Mouse (Mus musculus) megakaryocyte, embryonic 14.5 days (primary cell): Measurements from ENCODE around the gene Gfod1.

Experiments
- FLI1 ChIP-seq: IDR thresholded peaks from 2 replicates; pipeline ENCODE4 v1.6.1; 2012; ENCODE audit warnings: low read length, inconsistent platforms, mixed read lengths
- GATA1 ChIP-seq: IDR thresholded peaks from 3 replicates; pipeline ENCODE4 v1.6.1; 2012; ENCODE audit warnings: mixed read lengths, low read length, inconsistent platforms, borderline replicate concordance

- TF ChIP-seq GATA1 (no peak), FLI1 (no peak)
Measured at GRCm38 (mm10) chr13:43210956-43211355, 93.0 kb downstream of the Gfod1 start.
